Mouse (Mus musculus) intestine, postnatal 0 days (tissue): Measurements from ENCODE around the gene Chd1. TPM values are rescaled to one million over a fixed set of nuclear protein-coding genes. Genes with fewer than 3 reads are reported as not detected.

Source experiments
- ATAC-seq: fragments of 200-750 bp; cut with Nextera tagmentation; 2 replicates; pipeline ENCODE4 v1.8.0; 2017; ENCODE audit warnings: mild to moderate bottlenecking, moderate TSS enrichment, moderate library complexity
- H3K27ac ChIP-seq: fragments of 300-500 bp; sonication (generic); 2 replicates; pipeline ENCODE4 v1.5.1; 2014; ENCODE audit warnings: mild to moderate bottlenecking, low read depth, low read length, moderate library complexity
- H3K27me3 ChIP-seq: fragments of 300-500 bp; sonication (generic); replicated peaks from 2 replicates; pipeline ENCODE4 v1.6.1; 2014; ENCODE audit warnings: low read length, mixed read lengths; ENCODE audit not compliant: control insufficient read depth, insufficient read depth
- H3K36me3 ChIP-seq: fragments of 300-500 bp; sonication (generic); 2 replicates; pipeline ENCODE4 v1.6.1; 2014; ENCODE audit warnings: mild to moderate bottlenecking, moderate library complexity; ENCODE audit not compliant: control insufficient read depth, insufficient read depth
- H3K4me1 ChIP-seq: fragments of 300-500 bp; sonication (generic); replicated peaks from 2 replicates; pipeline ENCODE4 v1.6.1; 2014; ENCODE audit warnings: antibody characterized with exemption, low read length, mixed read lengths; ENCODE audit not compliant: control insufficient read depth, insufficient read depth
- H3K4me2 ChIP-seq: fragments of 300-500 bp; sonication (generic); replicated peaks from 2 replicates; pipeline ENCODE4 v1.6.1; 2014; ENCODE audit warnings: low read depth, mild to moderate bottlenecking, moderate library complexity
- H3K4me3 ChIP-seq: fragments of 300-500 bp; sonication (generic); 2 replicates; pipeline ENCODE4 v1.5.1; 2014; ENCODE audit warnings: low read depth, low read length
- H3K9ac ChIP-seq: fragments of 300-500 bp; sonication (generic); 2 replicates; pipeline ENCODE4 v1.6.1; 2014; ENCODE audit warnings: mild to moderate bottlenecking, low read depth, low read length
- H3K9me3 ChIP-seq: fragments of 300-500 bp; sonication (generic); 2 replicates; pipeline ENCODE4 v1.6.1; 2016; ENCODE audit warnings: mixed run types; ENCODE audit not compliant: control insufficient read depth
- CTCF ChIP-seq: sonication (generic); IDR thresholded peaks from 2 replicates; pipeline ENCODE4 v1.5.1; 2016; ENCODE audit warnings: low read depth, mild to moderate bottlenecking, control low read depth, antibody characterized with exemption, moderate library complexity
- WGBS: fragments of 180-500 bp; shearing (Covaris S2); extraction: QIAGEN DNeasy Blood & Tissue Kit; methylation state at CpG from one replicate; pipeline ENCODE4 v1.1.7; 2014; 5-methylcytosine and 5-hydroxymethylcytosine counted together
- polyA plus RNA-seq: library from polyadenylated mRNA; unstranded; fragments of >200 nt; fragmentation: Nextera tagmentation; extraction: Ambion mirVana; gene quantifications from 2 replicates; pipeline ENCODE4 v1.2.1, GENCODE M21; 2015

Chd1 gene
- polyA plus RNA-seq, 1 experiment from 2014 or later: 14.1 TPM

- Histone ChIP-seq H3K27me3 (no peaks in the 10 kb centered on the region), H3K4me3 (peak overlapping the region; percentile 98), H3K4me2 (peak overlapping the region; percentile 89), H3K9ac (peak overlapping the region; percentile 85), H3K27ac (peak overlapping the region; percentile 98), H3K36me3 (peaks cover 12% of the 10 kb centered on the region), H3K4me1 (peaks cover 3% of the 10 kb centered on the region; the same call in 1 of the 2 replicates), H3K9me3 (no peaks in the 10 kb centered on the region)
- peak; percentile 19; the same call in 1 of the 2 replicates for TF ChIP-seq CTCF
- WGBS: under 1% methylated on average over 70 of the region's 89 CpGs
- ATAC-seq: peak; percentile 34
Measured at GRCm38 (mm10) chr17:15705303-15706284, 827 bp downstream of the Chd1 start.

- no peaks in the 10 kb centered on the region for H3K27me3 ChIP-seq
- no peak overlapping the region for H3K27ac ChIP-seq
- H3K9ac ChIP-seq: no peak overlapping the region
- WGBS: 71% methylated on average over 4 of the region's 4 CpGs
- H3K4me2 ChIP-seq: no peak overlapping the region
- no peak overlapping the region for H3K4me3 ChIP-seq
- peaks cover 10% of the 10 kb centered on the region; the same call in 1 of the 2 replicates for H3K36me3 ChIP-seq
- no peak for ATAC-seq
- H3K4me1 ChIP-seq: no peaks in the 10 kb centered on the region
- H3K9me3 ChIP-seq: no peaks in the 10 kb centered on the region
- no peak for TF ChIP-seq CTCF
Measured at GRCm38 (mm10) chr17:15714507-15714906, 9.7 kb downstream of the Chd1 start.

GRCm38 (mm10) chr17:15715013-15715902, 10.5 kb downstream of the Chd1 start:
- peaks cover 8% of the 10 kb centered on the region; the same call in 1 of the 2 replicates for H3K36me3 ChIP-seq
- H3K9ac ChIP-seq: no peak overlapping the region
- H3K27me3 ChIP-seq: no peaks in the 10 kb centered on the region
- H3K4me2 ChIP-seq: no peak overlapping the region
- H3K4me3 ChIP-seq: no peak overlapping the region
- no peaks in the 10 kb centered on the region for H3K9me3 ChIP-seq
- no peak overlapping the region for H3K27ac ChIP-seq
- peak; percentile 75 for TF ChIP-seq CTCF
- WGBS: 72% methylated on average over 3 of the region's 3 CpGs
- no peaks in the 10 kb centered on the region for H3K4me1 ChIP-seq
- no peak for ATAC-seq

GRCm38 (mm10) chr17:15715940-15716339, 11.2 kb downstream of the Chd1 start:
- H3K9me3 ChIP-seq: no peaks in the 10 kb centered on the region
- no peak for TF ChIP-seq CTCF

GRCm38 (mm10) chr17:15720841-15721240, 16.1 kb downstream of the Chd1 start:
- Histone ChIP-seq H3K27ac (no peak overlapping the region), H3K9ac (no peak overlapping the region), H3K9me3 (no peaks in the 10 kb centered on the region), H3K4me1 (no peaks in the 10 kb centered on the region), H3K27me3 (no peaks in the 10 kb centered on the region), H3K36me3 (peaks cover 8% of the 10 kb centered on the region), H3K4me2 (no peak overlapping the region), H3K4me3 (no peak overlapping the region)
- WGBS: 88% methylated on average over 3 of the region's 3 CpGs
- ATAC-seq: no peak
- no peak for TF ChIP-seq CTCF

More at GRCm38 (mm10) chr17:15715940-15716339, 11.2 kb downstream of the Chd1 start:
- ATAC-seq: no peak
- Histone ChIP-seq H3K27ac (no peak overlapping the region), H3K27me3 (no peaks in the 10 kb centered on the region), H3K9ac (no peak overlapping the region), H3K36me3 (peaks cover 5% of the 10 kb centered on the region; the same call in 1 of the 2 replicates), H3K4me2 (no peak overlapping the region), H3K4me3 (no peak overlapping the region), H3K4me1 (no peaks in the 10 kb centered on the region)
- 85% methylated on average over 3 of the region's 3 CpGs for WGBS

GRCm38 (mm10) chr17:15723291-15723690, 18.5 kb downstream of the Chd1 start:
- Histone ChIP-seq H3K4me2 (no peak overlapping the region), H3K4me1 (no peaks in the 10 kb centered on the region), H3K27ac (no peak overlapping the region), H3K9ac (no peak overlapping the region), H3K36me3 (peaks cover 31% of the 10 kb centered on the region), H3K27me3 (no peaks in the 10 kb centered on the region), H3K4me3 (no peak overlapping the region), H3K9me3 (no peaks in the 10 kb centered on the region)
- no peak for ATAC-seq
- WGBS: 72% methylated on average over 1 of the region's 1 CpGs
- no peak for TF ChIP-seq CTCF
